Mouse (Mus musculus) layer of hippocampus, postnatal 36 days (tissue): ENCODE results near the gene Bcl2l1. TPM values are rescaled to one million over a fixed set of nuclear protein-coding genes. Genes with fewer than 3 reads are reported as not detected.
A peak's percentile ranks its signal among the peaks of the same experiment; 100 is the strongest.

Experiments
- DNase-seq, 2 experiments: peaks; one replicate each; pipeline ENCODE4 v3.0.0; 2022
- total RNA-seq, 2 experiments: library from RNA; stranded (reverse); gene quantifications; 2 replicates each; pipeline ENCODE4 v1.2.3; 2021

Bcl2l1 gene
- total RNA-seq, 2 experiments from 2014 or later: 116 to 141 TPM

GRCm38 (mm10) chr2:152823770-152824169, 7.8 kb downstream of the Bcl2l1 start:
- DNase-seq: no peak

- DNase-seq: no peak
Observed at GRCm38 (mm10) chr2:152821566-152821965, 10.0 kb downstream of the Bcl2l1 start.

GRCm38 (mm10) chr2:152821023-152821422, 10.5 kb downstream of the Bcl2l1 start:
- no peak for DNase-seq

- DNase-seq: peak; percentile 60 to 61
Observed at GRCm38 (mm10) chr2:152820369-152820768, 11.2 kb downstream of the Bcl2l1 start.

DNA sequence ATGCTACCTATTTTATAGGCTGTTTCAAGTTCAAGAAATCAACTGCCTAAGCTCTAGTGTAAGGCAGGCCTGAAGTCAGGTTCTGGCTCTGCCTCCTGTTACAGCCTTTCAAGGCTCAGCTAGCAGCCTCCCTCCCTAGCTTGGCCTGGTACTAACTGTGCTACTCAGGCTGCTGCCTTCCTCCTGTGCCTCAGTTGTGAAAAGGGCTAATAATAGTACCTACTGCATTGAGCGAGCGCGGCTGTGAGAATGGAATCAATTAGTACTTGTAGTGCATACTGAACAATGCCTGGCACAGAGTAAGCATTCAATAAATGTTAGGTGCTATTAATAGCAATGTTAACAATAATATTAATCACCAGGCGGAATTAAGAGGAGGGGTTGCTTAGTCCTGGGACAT, 11.6 kb downstream of the Bcl2l1 start:
- peak in 1 of 2 experiments; percentile 59 for DNase-seq

GRCm38 (mm10) chr2:152819097-152819624, 12.4 kb downstream of the Bcl2l1 start:
- DNase-seq: no peak

- DNase-seq: no peak
Observed at GRCm38 (mm10) chr2:152818679-152819078, 12.8 kb downstream of the Bcl2l1 start.

DNA sequence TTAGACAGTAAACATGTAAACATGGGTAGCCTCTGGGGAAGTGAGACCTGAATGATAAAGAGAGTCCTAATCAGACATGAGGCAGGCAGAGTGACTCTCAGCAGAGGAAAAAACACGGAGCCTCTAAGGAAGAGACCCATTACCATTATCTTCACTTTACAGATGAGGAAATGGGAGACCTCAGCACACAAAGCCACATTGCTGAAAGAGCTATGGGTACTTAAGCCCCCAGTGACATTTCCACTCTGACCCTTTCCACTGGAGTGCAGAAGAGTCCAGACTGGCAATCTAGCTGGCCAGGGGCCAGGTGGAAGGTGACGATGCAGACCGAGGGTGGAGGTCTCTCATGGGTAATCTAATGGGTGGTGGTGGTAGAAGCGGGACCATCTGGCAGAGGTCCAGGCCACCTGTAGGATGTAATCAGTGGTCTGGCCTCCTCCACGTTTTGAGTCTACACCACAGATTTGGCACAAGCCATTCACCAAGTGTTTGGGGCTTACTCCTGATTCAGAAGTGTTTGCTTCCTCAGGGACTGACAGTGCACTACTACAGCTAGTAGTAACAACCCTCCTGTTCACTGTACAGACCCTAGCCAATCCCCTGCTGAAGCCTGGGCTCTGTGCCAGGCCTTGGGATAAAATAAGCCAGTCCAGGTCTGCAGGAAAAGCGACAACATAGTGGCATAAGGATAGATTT, 13.8 kb downstream of the Bcl2l1 start:
- DNase-seq: no peak

- no peak for DNase-seq
Observed at GRCm38 (mm10) chr2:152816657-152817348, 14.7 kb downstream of the Bcl2l1 start.

DNA sequence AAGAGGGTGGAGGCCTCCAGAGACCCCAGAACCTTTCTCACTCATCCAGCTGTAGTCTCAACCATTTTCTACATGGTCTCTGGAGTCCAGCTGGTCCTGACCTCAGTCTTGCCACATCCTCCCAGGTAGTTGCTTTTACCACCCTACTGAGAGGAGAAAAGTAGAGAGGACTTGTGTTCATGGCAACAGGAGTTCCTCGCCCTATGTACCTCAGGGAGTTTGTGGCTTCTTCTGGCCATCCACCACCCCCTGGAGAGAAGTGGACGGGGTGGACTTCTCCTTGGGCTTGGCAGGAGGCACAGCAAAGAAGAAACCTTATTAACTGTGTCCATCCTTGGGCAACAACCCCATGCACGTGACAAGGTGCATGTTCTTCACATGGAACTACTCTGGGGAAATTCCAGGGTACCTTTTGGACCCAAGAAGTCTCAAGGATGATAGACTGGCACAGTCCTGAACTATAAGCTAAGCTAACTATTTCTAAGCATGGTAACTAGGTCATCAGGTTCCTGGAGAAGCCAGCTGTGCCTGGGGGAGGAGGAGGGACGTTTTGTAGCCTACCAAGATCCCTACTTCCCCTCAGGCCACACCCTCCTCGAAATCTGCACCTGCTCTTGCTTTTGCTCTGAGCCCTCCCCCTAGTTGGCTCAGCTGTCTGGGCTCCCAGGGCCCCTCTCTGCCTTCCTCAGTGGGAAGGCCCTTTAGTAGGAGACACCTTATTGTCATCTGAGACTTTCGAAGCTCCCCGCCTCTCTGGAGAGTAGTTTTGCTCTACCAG, 15.5 kb downstream of the Bcl2l1 start:
- DNase-seq: no peak

- no peak for DNase-seq
Observed at GRCm38 (mm10) chr2:152814213-152814874, 17.2 kb downstream of the Bcl2l1 start.

DNA sequence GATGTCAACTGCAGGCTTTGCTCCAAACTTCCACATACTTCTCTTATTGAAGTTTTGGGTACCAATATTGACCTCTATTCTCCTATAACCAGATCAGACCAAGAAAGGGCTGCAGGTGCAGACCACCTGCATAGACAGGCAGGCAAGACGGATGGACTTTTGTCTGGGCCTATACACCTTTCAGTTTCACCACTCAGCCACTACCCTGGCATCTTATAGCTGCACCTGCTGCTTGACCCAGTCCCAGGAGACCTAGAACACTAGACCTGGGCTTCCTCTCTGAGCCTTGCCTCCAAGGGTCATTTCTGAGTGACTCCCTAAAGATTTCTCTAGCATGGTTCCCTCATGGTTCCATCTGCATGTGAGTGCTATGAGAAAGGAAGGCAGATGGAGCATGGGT, 18.3 kb downstream of the Bcl2l1 start:
- DNase-seq: no peak

GRCm38 (mm10) chr2:152811336-152812165, 20.0 kb downstream of the Bcl2l1 start:
- DNase-seq: no peak

GRCm38 (mm10) chr2:152810158-152810941, 21.2 kb downstream of the Bcl2l1 start:
- DNase-seq: no peak

GRCm38 (mm10) chr2:152808178-152808577, 23.4 kb downstream of the Bcl2l1 start:
- DNase-seq: no peak

GRCm38 (mm10) chr2:152806037-152806436, 25.5 kb downstream of the Bcl2l1 start:
- no peak for DNase-seq

GRCm38 (mm10) chr2:152805111-152805490, 26.4 kb downstream of the Bcl2l1 start:
- no peak for DNase-seq

- no peak for DNase-seq
Observed at GRCm38 (mm10) chr2:152804408-152805110, 27.0 kb downstream of the Bcl2l1 start.

DNA sequence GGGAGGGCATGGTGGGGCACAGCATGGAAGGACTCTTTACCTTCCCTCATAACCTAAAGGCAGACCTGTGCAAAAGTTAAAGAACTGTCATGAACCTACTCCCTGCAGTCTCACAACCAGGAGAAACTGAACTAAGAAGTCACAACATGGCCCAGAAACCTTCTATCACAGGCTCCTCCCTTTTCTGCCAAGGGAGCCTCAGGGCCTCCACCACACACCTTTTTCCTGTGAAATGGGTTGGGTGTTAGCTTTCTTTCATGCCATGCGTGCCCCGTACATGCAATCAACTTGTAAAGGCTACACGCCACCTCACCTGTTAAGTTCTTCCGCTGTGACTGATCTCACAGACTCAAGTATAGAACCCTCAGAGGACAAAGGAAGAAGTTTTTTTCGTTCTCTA, 28.4 kb downstream of the Bcl2l1 start:
- no peak for DNase-seq

- no peak for DNase-seq
Observed at GRCm38 (mm10) chr2:152802303-152802702, 29.2 kb downstream of the Bcl2l1 start.
